Mouse (Mus musculus): ENCODE data around the gene Agrn.

GRCm38 (mm10) chr4:156136285-156137100 is 60.8 kb downstream of the Agrn start:
- TF ChIP-seq CTCF (conservative IDR thresholded peaks at IDR 0.05 in 1 of 2, IDR thresholded peaks at IDR 0.05 in 1 of 2; ENCODE audit: low read depth in 2 of 2, low read length in 2 of 2) (no peak), POLR2A (IDR thresholded peaks at IDR 0.05; ENCODE audit: low read depth, low read length) (no peak), MAZ (IDR thresholded peaks at IDR 0.05; ENCODE audit: low read depth, low read length) (no peak), BHLHE40 (IDR thresholded peaks at IDR 0.05; ENCODE audit: low read depth, low read length) (no peak), SMC3 (IDR thresholded peaks at IDR 0.05; ENCODE audit: low read depth, low read length) (no peak), SIN3A (IDR thresholded peaks at IDR 0.05; ENCODE audit: low read length) (no peak), HCFC1 (IDR thresholded peaks at IDR 0.05; ENCODE audit: low read depth, low read length) (no peak), JUN (IDR thresholded peaks at IDR 0.05; ENCODE audit: insufficient read depth, low read depth, low read length) (no peak), EP300 (IDR thresholded peaks at IDR 0.05; ENCODE audit: low read length) (no peak), NELFE (IDR thresholded peaks at IDR 0.05; ENCODE audit: low read depth, low read length) (no peak), ELF1 (IDR thresholded peaks at IDR 0.05; ENCODE audit: low read depth, low read length) (no peak)
